Mouse (Mus musculus) embryonic facial prominence, embryonic 14.5 days (tissue): ENCODE results near the gene Paqr6. TPM values are rescaled to one million over a fixed set of nuclear protein-coding genes. Genes with fewer than 3 reads are reported as not detected.
A peak's percentile ranks its signal among the peaks of the same experiment; 100 is the strongest.

Experiments used
- ATAC-seq: fragments of 200-750 bp; cut with Nextera tagmentation; 2 replicates; pipeline ENCODE4 v1.8.0; 2017; ENCODE audit warnings: low read depth, moderate number of reproducible peaks, moderate TSS enrichment
- DNase-seq: peaks from one replicate; pipeline ENCODE4 v3.0.0-alpha.2; 2015; ENCODE audit warnings: low spot score
- H3K27ac ChIP-seq: fragments of 300-500 bp; sonication (generic); replicated peaks from 2 replicates; pipeline ENCODE4 v1.5.1; 2014; ENCODE audit warnings: low read depth, mild to moderate bottlenecking, low read length, moderate library complexity
- H3K27me3 ChIP-seq: fragments of 300-500 bp; sonication (generic); replicated peaks from 2 replicates; pipeline ENCODE4 v1.6.1; 2014; ENCODE audit warnings: low read length; ENCODE audit not compliant: control insufficient read depth, insufficient read depth
- H3K36me3 ChIP-seq: fragments of 300-500 bp; sonication (generic); 2 replicates; pipeline ENCODE4 v1.6.1; 2014; ENCODE audit warnings: low read length, mixed read lengths; ENCODE audit not compliant: control insufficient read depth, insufficient read depth
- H3K4me1 ChIP-seq: fragments of 300-500 bp; sonication (generic); 2 replicates; pipeline ENCODE4 v1.6.1; 2014; ENCODE audit warnings: antibody characterized with exemption, low read length; ENCODE audit not compliant: control insufficient read depth, insufficient read depth
- H3K4me2 ChIP-seq: fragments of 300-500 bp; sonication (generic); 2 replicates; pipeline ENCODE4 v1.6.1; 2014; ENCODE audit warnings: low read depth, mild to moderate bottlenecking, low read length, moderate library complexity, mixed read lengths
- H3K4me3 ChIP-seq: fragments of 300-500 bp; sonication (generic); 2 replicates; pipeline ENCODE4 v1.5.1; 2014; ENCODE audit warnings: low read depth, mild to moderate bottlenecking, low read length
- H3K9ac ChIP-seq: fragments of 300-500 bp; sonication (generic); 2 replicates; pipeline ENCODE4 v1.6.1; 2014; ENCODE audit warnings: low read depth, mild to moderate bottlenecking, low read length, moderate library complexity, mixed read lengths
- H3K9me3 ChIP-seq: fragments of 300-500 bp; sonication (generic); 2 replicates; pipeline ENCODE4 v1.6.1; 2016; ENCODE audit warnings: low read length; ENCODE audit not compliant: control insufficient read depth
- WGBS: fragments of 180-500 bp; shearing (Covaris S2); extraction: QIAGEN DNeasy Blood & Tissue Kit; methylation state at CpG from one replicate; pipeline ENCODE4 v1.1.7; 2014; 5-methylcytosine and 5-hydroxymethylcytosine counted together
- polyA plus RNA-seq: library from polyadenylated mRNA; unstranded; fragments of >200 nt; fragmentation: Nextera tagmentation; extraction: Ambion mirVana; gene quantifications from 2 replicates; pipeline ENCODE4 v1.2.1, GENCODE M21; 2014

Paqr6 gene
- polyA plus RNA-seq, 1 experiment from 2014 or later = 7.3 TPM

DNA sequence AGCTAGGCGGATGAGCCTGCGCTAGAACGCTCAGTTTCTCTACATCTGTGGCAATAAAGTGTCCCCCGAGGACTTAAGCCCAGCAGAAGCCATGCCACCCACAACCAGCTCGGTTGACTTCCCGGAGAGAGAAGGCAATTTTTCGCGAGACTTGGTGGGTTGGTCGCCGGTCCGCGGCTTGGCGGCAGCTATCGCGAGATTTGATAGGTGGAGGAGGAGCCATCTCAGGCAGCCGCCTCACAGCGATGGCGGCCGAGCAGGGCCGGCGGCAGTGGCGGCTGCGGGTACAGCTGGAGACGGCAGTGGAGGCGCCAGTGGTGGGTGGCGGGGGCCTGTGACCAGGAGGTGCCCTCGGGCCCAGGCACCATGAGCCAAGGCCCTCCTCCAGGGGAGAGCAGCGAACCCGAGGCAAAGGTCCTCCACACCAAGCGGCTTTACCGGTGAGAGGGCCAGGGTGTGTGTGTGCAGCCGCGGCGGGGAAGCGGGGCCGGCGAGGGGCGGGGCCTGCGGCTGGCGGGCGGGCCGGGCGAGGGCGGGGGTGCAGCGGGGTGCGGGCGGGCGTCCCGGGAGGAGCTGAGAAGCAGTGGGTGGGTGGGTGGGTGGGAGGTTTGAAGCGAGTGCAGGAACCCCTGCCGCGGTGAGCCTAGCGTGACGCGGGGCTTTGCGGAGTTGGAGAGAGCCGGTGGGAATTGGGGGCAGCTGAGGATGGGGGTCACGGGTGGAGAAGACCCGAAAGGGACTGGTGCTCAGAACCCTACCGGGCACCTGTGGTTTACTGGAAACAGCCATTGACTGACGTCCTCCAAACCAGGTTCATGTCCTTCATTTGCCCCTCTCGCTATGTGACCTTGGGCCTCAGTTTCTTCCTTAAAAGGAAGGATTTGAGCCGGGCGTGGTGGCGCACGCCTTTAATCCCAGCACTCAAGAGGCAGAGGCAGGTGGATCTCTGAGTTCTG, 28.0 kb upstream of the Paqr6 start, which contains the start of the genes Tmem79 and Smg5:
TSS of gene Tmem79 (minus strand) at position 91 of the 956 bp plus-strand sequence.
TSS of gene Smg5 (plus strand) at position 203 of the 956 bp plus-strand sequence.
- 1% methylated on average over 36 of the region's 66 CpGs for WGBS
- DNase-seq = peak; percentile 98
- Histone ChIP-seq H3K4me1 (peaks cover 5% of the 10 kb centered on the region; the same call in 1 of the 2 replicates), H3K9me3 (no peaks in the 10 kb centered on the region), H3K9ac (peak within 1 kb of the TSS; percentile 76), H3K36me3 (no peaks in the 10 kb centered on the region), H3K4me3 (peak within 1 kb of the TSS; percentile 68), H3K27ac (peak within 1 kb of the TSS; percentile 87), H3K4me2 (peak within 1 kb of the TSS; percentile 80), H3K27me3 (no peaks in the 10 kb centered on the region)
- ATAC-seq = peak; percentile 95

DNA sequence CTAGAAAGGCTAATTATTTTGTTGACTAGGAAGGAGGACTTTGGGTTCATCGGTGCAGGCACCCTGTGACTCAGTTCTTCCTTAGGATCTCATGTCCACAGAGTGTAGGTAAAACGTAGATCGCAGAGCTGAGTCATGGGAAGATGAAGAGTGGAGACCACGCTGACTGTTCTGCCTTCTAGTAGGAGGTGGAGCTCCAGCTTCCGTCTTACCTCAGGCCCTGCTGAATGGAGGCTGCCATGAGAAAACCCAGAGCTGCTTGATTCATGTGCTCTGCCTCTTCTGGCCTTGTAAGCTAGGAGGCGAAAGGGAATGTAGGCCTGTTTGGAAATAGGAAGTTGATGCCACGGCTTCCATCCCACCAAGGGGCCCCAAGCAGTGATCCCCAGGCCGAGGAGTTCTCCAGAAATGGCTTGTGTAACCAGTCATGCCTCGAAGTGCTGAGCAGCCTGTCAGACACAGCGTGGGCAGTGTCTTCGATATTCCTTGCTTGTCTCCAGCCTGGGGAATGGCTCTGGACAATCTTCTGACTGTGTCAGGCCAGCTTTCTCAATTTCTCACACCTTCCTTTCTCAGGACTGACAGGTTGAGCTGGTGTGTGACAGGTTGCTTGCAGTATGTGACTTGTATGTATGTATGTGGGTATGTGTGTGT, 26.9 kb upstream of the Paqr6 start:
- H3K9me3 ChIP-seq = no peaks in the 10 kb centered on the region
- ATAC-seq (no peak), DNase-seq (no peak)
- H3K4me1 ChIP-seq = peaks cover 5% of the 10 kb centered on the region; the same call in 1 of the 2 replicates
- H3K27ac ChIP-seq = no peak overlapping the region
- WGBS = 87% methylated on average over 11 of the region's 11 CpGs
- H3K9ac ChIP-seq = peak overlapping the region; percentile 28; the same call in 1 of the 2 replicates
- peak overlapping the region; percentile 63 for H3K4me2 ChIP-seq
- H3K4me3 ChIP-seq = peak overlapping the region; percentile 68
- H3K36me3 ChIP-seq = peaks cover 11% of the 10 kb centered on the region
- no peaks in the 10 kb centered on the region for H3K27me3 ChIP-seq

DNA sequence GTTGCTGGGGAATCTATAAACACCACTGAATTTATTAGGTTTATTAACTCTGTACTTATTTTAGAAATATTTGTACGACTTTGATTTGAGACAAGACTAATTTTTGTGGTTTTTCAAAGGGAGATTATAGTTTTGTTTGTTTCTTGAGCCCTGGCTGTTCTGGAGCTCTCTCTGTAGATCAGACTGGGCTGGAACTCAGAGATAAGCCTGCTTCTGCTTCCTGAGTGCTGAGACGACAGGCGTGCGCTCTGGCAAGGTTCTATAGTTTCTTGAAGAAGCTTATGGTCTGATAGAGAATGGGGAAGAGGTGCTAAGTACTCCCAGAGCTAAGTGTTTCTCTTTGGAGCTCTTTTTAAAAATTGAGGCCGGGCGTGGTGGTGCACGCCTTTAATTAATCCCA, 26.1 kb upstream of the Paqr6 start:
- Histone ChIP-seq H3K9me3 (no peaks in the 10 kb centered on the region), H3K4me2 (no peak overlapping the region), H3K27me3 (no peaks in the 10 kb centered on the region), H3K27ac (no peak overlapping the region), H3K36me3 (peaks cover 19% of the 10 kb centered on the region), H3K9ac (no peak overlapping the region), H3K4me3 (no peak overlapping the region), H3K4me1 (peaks cover 5% of the 10 kb centered on the region; the same call in 1 of the 2 replicates)
- DNase-seq (no peak), ATAC-seq (no peak)
- 89% methylated on average over 7 of the region's 7 CpGs for WGBS

DNA sequence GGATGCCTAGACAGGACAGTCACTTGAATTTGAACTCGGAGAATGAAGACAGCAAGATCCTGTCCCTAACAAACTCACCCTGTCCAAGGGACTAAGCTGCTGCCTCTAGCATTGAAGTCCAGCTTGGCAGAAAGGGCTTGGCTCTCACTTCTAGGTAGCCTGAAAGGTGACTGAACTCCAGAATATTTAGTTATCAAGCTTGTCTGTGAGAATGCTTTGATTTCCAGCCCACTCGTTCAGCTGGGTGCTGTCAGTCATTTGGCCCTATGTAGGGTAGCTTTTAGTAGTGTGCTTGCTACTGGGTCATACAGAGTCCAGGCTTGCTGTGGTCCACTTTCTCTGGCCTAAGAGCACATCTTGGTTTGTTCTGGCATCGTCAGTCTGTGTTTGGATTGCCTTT, 25.4 kb upstream of the Paqr6 start:
- DNase-seq = no peak
- 73% methylated on average over 3 of the region's 3 CpGs for WGBS
- no peak overlapping the region for H3K4me3 ChIP-seq
- peaks cover 5% of the 10 kb centered on the region; the same call in 1 of the 2 replicates for H3K4me1 ChIP-seq
- H3K9ac ChIP-seq = no peak overlapping the region
- H3K36me3 ChIP-seq = peaks cover 26% of the 10 kb centered on the region
- no peaks in the 10 kb centered on the region for H3K27me3 ChIP-seq
- H3K4me2 ChIP-seq = no peak overlapping the region
- no peak for ATAC-seq
- H3K9me3 ChIP-seq = no peaks in the 10 kb centered on the region
- no peak overlapping the region for H3K27ac ChIP-seq

DNA sequence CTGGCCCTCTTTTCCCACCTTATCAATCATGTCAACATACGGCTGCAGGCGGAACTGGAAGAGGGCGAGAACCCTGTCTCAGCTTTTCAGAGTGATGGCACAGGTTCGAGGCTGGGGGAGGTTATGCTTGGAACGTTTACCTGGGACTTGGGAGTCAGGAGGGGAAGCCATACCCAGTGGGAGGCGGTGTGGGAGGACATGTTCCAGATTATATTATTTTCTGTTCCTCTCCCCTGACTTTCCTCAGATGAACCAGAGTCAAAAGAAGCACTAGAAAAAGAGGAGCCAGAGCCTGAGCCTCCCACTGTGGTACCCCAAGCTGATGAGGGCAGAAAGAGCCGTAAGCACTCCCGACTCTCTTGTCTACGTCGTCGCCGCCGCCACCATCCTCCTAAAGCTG, 13.7 kb upstream of the Paqr6 start:
- Histone ChIP-seq H3K27me3 (no peaks in the 10 kb centered on the region), H3K9ac (no peak overlapping the region), H3K36me3 (peaks cover 98% of the 10 kb centered on the region), H3K4me2 (no peak overlapping the region), H3K4me1 (no peaks in the 10 kb centered on the region), H3K27ac (no peak overlapping the region), H3K4me3 (no peak overlapping the region), H3K9me3 (no peaks in the 10 kb centered on the region)
- no peak for DNase-seq
- WGBS = 90% methylated on average over 13 of the region's 13 CpGs
- no peak for ATAC-seq

DNA sequence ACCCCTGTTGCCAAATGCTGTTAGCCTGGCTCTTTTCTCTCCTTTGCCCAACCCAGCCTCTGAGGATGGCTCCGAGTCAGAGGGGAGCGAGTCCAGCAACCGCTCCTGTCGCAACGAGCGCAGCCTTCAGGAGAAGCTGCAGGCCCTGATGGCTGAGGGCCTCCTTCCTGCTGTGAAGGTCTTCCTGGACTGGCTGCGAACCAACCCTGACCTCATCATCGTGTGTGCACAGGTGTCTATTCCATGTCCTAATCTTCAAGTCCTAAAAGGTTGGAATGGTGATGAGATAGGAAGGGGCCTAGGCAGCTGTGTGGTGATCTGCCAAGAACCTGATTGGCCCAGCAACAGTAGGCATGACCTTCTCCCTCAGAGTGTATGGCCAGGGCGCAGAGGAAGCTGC, 11.5 kb upstream of the Paqr6 start:
- DNase-seq = no peak
- H3K4me3 ChIP-seq = no peak overlapping the region
- ATAC-seq = no peak
- H3K27me3 ChIP-seq = no peaks in the 10 kb centered on the region
- H3K36me3 ChIP-seq = peaks cover 98% of the 10 kb centered on the region
- 90% methylated on average over 9 of the region's 9 CpGs for WGBS
- H3K9me3 ChIP-seq = no peaks in the 10 kb centered on the region
- no peak overlapping the region for H3K4me2 ChIP-seq
- no peak overlapping the region for H3K9ac ChIP-seq
- H3K4me1 ChIP-seq = no peaks in the 10 kb centered on the region
- no peak overlapping the region for H3K27ac ChIP-seq

DNA sequence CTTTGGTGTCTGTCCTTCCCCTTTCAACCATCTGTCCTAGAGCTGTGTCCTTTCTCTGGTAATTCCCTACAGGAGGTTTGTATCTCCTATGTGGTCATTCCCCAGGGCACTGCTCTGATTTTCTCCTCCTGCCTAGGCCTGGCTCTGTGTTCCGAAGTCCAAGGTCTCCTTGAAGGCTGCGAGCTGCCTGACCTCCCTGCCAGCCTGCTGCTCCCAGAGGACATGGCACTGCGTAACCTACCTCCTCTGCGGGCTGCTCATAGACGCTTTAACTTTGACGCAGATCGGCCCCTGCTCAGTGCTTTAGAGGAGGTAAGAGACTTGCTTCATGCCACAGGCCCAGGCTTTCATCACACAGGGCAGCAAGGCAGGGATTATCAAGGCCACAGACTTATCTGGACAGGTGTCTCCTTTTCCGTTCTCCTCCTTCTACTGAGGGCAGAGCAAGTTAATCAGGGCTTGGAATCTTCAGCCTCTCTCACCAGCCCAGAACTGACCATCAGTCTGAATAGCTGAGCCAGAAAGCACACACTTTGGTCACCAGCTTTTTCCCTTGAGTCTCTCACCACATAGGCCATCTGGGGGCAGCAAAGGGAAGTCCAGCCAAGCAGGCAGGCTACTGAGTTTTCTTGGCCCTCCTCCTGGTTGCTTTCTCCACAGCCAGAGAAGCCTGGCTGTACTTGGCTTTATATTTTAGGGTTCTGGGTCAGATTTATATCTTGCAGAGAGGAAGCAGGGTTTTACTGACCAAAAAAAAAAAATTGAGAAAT, 9.8 kb upstream of the Paqr6 start:
- Histone ChIP-seq H3K27ac (no peak overlapping the region), H3K9me3 (no peaks in the 10 kb centered on the region), H3K9ac (no peak overlapping the region), H3K4me1 (no peaks in the 10 kb centered on the region), H3K27me3 (no peaks in the 10 kb centered on the region), H3K4me2 (no peak overlapping the region), H3K4me3 (no peak overlapping the region), H3K36me3 (peaks cover 98% of the 10 kb centered on the region)
- 97% methylated on average over 8 of the region's 8 CpGs for WGBS
- DNase-seq (no peak), ATAC-seq (no peak)

DNA sequence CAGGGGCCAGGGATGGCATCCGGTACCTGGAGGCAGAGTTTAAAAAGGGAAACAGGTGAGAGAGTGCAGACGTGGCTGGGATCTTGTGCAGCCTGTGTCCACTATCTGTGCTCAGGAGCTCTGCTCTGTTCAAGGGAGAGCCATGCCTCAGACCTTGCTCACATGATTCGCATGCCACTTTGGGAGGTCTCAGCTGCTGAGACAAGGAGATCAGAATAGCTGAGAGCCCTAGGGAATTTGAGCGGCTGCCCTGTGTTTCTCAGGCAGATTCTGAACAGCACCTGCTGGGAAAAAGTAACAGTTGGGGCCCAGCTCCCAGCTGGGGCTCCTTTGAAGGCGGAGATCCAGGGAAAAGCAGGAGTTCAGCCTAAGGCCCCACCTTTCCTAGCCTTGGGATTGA, 4.8 kb upstream of the Paqr6 start:
- 60% methylated on average over 5 of the region's 5 CpGs for WGBS
- ATAC-seq (peak; percentile 19; the same call in 1 of the 2 replicates), DNase-seq (peak; percentile 66)
- no peaks in the 10 kb centered on the region for H3K27me3 ChIP-seq
- no peak overlapping the region for H3K9ac ChIP-seq
- H3K27ac ChIP-seq = no peak overlapping the region
- no peak overlapping the region for H3K4me3 ChIP-seq
- peaks cover 79% of the 10 kb centered on the region for H3K36me3 ChIP-seq
- no peak overlapping the region for H3K4me2 ChIP-seq
- H3K4me1 ChIP-seq = 0 out of 2 replicates have a peak, but pooled peaks cover 2% of the 10 kb centered on the region
- H3K9me3 ChIP-seq = no peaks in the 10 kb centered on the region
